Mouse (Mus musculus) CD4-positive helper T cell, adult 2 months (primary cell): ENCODE results near the gene Ralgps2.

ENCODE experiments used
- DNase-seq: peaks from one replicate; pipeline ENCODE4 v3.0.0-alpha.2; 2012; ENCODE audit warnings: low read depth, missing footprints, low spot score

Ralgps2 gene

GRCm38 (mm10) chr1:156770845-156771244 is 168.6 kb downstream of the Ralgps2 start:
- no peak for DNase-seq

DNA sequence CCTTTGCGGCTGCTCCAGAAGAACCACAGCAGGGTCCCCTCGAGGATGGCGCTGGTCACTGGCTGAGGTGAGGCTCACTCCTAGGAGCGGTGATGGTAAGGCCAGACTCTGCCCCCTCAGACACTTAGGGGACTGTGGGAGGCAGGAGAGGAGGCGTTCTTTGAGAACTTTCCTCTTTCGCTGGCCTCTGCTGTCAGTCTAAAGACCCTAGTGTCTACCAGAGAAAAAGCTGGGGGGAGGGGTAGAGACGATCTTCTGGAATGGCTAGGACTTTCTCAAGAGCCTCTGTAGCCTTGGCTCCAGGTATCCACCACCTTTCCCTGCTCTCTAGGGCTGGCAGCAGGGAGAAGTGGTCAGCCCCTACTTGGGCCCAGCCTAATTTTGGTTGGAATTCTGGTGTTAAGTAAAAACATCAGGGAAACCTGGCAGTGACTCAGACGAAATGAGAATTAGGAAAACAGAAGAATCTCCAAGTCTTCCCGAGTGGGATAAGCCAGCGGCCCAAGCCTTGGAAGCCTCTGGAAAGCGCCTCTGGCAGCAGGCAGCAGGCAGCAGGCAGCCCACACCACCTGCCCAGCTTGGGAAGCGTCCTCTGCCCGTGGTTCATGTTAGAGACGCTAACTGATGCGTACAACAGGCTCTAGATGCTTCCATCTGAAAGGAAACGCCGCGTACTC is 169.7 kb downstream of the Ralgps2 start:
- DNase-seq, result no peak

DNA sequence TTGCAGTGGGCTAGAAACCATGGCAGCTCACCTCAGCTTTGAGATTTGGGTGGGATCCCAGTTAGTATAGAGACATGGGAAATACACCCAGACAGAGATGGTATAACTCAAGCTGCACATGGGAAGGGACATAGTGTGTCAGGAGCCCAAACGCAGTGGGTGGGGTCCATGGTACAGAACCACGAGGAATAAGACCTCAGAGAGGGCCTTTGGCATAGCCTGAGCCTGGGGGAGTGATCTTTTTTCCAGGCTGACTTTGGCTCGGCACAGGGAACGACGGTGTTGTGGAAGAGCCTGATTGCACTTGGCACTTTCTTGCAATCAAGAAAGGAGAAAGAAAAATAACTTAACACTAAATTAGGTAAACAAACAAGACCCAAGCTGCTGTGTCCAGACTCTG is 170.3 kb downstream of the Ralgps2 start:
- no peak for DNase-seq

GRCm38 (mm10) chr1:156765311-156765710 is 174.1 kb downstream of the Ralgps2 start:
- DNase-seq, result no peak

DNA sequence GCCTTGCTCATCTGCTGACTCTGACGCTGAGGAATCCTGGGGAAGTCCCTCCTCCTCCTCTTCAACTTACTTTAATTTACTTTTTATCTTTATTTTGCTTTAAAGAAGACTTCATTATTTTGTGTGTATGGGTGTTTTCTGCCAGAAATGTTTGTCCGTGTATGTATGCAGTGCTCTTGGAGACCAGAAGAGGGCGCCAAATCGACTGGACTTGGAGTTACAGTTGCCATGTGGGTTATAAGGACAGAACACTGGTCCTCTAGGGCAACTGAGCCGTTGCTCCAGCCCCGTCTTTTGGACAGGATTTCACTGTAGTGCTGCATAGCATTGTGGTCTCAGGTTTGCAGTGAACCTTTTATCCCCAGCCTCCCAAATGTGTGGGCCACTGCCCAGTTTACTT is 174.8 kb downstream of the Ralgps2 start:
- no peak for DNase-seq

DNA sequence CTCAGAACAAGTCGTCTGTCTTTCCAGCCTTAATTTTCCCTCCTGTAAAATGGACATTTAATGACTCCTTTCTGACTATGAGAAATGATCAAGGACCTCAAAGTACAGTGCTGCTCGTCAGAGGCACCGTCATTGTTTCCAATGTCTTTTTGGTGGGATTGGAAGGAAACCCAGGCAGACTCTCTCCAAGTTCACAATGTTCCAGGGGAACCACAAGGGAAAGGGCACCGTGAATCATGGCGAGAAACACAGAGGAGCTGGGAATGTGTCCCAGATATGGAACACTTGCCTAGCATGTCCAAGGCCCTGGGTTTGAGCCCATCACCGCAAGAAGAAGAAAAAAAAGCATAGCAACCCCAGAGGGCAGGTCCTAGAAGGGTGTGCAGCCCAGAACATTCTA is 176.1 kb downstream of the Ralgps2 start:
- no peak for DNase-seq

DNA sequence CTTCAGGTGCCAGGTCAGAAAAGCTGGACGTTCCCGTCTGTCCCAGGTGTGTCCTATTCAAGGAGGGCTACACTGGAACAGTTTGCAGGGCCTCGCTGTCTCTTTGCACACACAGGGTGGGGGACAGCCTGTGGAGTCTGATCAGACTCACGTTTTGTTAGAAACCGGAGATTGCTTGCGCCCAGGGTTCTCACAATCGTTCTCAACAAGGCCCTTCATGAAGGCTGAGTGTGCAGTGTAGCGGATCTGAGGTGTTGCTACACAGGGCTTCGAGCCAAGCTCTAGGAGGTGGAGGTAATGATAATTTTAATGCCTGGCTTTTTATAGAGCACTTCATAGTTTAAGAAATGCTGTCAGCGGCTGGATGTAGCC is 178.0 kb downstream of the Ralgps2 start:
- DNase-seq, result no peak

GRCm38 (mm10) chr1:156760549-156761429 is 178.6 kb downstream of the Ralgps2 start:
- DNase-seq, result no peak

DNA sequence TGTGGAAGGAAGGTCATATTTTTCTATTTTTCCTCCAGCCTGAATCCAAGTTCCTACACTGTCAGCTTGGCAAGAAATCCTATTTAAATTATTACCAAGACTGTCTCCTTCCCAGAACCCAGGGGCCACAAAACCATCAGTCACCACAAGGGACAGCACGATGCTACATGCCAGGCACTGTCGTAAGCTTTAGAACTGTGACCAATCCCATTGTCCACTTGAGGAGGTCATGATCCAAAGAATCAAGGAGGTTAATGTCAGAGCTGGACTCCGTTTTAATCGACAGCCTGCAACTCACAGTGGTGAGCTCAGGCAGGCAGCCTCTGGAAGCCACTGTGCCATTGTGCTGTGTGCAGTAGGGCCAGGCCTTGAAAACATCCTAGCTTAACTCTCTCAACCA is 181.1 kb downstream of the Ralgps2 start:
- no peak for DNase-seq

- DNase-seq, result no peak
Measured at GRCm38 (mm10) chr1:156754608-156755413, 184.6 kb downstream of the Ralgps2 start.
